Mouse (Mus musculus) limb, embryonic 11.5 days (tissue): ENCODE measurements around the gene 4930524B15Rik. TPM values are rescaled to one million over a fixed set of nuclear protein-coding genes. Genes with fewer than 3 reads are reported as not detected.

ENCODE experiments used
- ATAC-seq: fragments of 200-750 bp; cut with Nextera tagmentation; 2 replicates; pipeline ENCODE4 v1.8.0; 2017; ENCODE audit warnings: low read depth; ENCODE audit not compliant: insufficient number of reproducible peaks, low FRiP score, low TSS enrichment
- DNase-seq: peaks from one replicate; pipeline ENCODE4 v3.0.0-alpha.2; 2015; ENCODE audit warnings: low spot score
- H3K27ac ChIP-seq: fragments of 300-500 bp; sonication (generic); replicated peaks from 2 replicates; pipeline ENCODE4 v1.5.1; 2014; ENCODE audit warnings: low read depth, mild to moderate bottlenecking, low read length
- H3K27me3 ChIP-seq: fragments of 300-500 bp; sonication (generic); 2 replicates; pipeline ENCODE4 v1.6.1; 2014; ENCODE audit warnings: mild to moderate bottlenecking, low read length, mixed read lengths; ENCODE audit not compliant: control insufficient read depth, insufficient read depth
- H3K36me3 ChIP-seq: fragments of 300-500 bp; sonication (generic); 2 replicates; pipeline ENCODE4 v1.6.1; 2014; ENCODE audit warnings: mild to moderate bottlenecking, low read length, moderate library complexity, mixed read lengths; ENCODE audit not compliant: control insufficient read depth, insufficient read depth
- H3K4me1 ChIP-seq: fragments of 300-500 bp; sonication (generic); 2 replicates; pipeline ENCODE4 v1.6.1; 2014; ENCODE audit warnings: low read length, mixed read lengths; ENCODE audit not compliant: control insufficient read depth, insufficient read depth
- H3K4me2 ChIP-seq: fragments of 300-500 bp; sonication (generic); 2 replicates; pipeline ENCODE4 v1.6.1; 2014; ENCODE audit warnings: low read depth, mild to moderate bottlenecking, moderate library complexity; ENCODE audit not compliant: severe bottlenecking
- H3K4me3 ChIP-seq: fragments of 300-500 bp; sonication (generic); 2 replicates; pipeline ENCODE4 v1.5.1; 2014; ENCODE audit warnings: low read depth, low read length
- H3K9ac ChIP-seq: fragments of 300-500 bp; sonication (generic); 2 replicates; pipeline ENCODE4 v1.6.1; 2014; ENCODE audit warnings: mild to moderate bottlenecking, low read length
- H3K9me3 ChIP-seq: fragments of 300-500 bp; sonication (generic); 2 replicates; pipeline ENCODE4 v1.6.1; 2016; ENCODE audit warnings: low read length; ENCODE audit not compliant: control insufficient read depth
- WGBS: fragments of 180-500 bp; shearing (Covaris S2); extraction: QIAGEN DNeasy Blood & Tissue Kit; methylation state at CpG from one replicate; pipeline ENCODE4 v1.1.7; 2014; 5-methylcytosine and 5-hydroxymethylcytosine counted together
- polyA plus RNA-seq: library from polyadenylated mRNA; unstranded; fragments of >200 nt; fragmentation: Nextera tagmentation; extraction: Ambion mirVana; gene quantifications from 2 replicates; pipeline ENCODE4 v1.2.1, GENCODE M21; 2014

Gene 4930524B15Rik
- polyA plus RNA-seq, 1 experiment from 2014 or later, result 0.12 TPM

GRCm38 (mm10) chr11:31945471-31945870 lies 19.9 kb upstream of the 4930524B15Rik start:
- no peak overlapping the region for H3K4me3 ChIP-seq
- H3K4me2 ChIP-seq, result no peak overlapping the region
- 84% methylated on average over 3 of the region's 3 CpGs for WGBS
- no peak for DNase-seq
- H3K27me3 ChIP-seq, result no peaks in the 10 kb centered on the region
- no peak for ATAC-seq
- no peaks in the 10 kb centered on the region for H3K36me3 ChIP-seq
- no peak overlapping the region for H3K27ac ChIP-seq
- H3K4me1 ChIP-seq, result no peaks in the 10 kb centered on the region
- H3K9me3 ChIP-seq, result no peaks in the 10 kb centered on the region
- H3K9ac ChIP-seq, result no peak overlapping the region

GRCm38 (mm10) chr11:31948462-31949330 lies 16.7 kb upstream of the 4930524B15Rik start:
- peak overlapping the region; percentile 16; the same call in 1 of the 2 replicates for H3K4me3 ChIP-seq
- WGBS, result 20% methylated on average over 15 of the region's 15 CpGs
- no peak overlapping the region for H3K9ac ChIP-seq
- peak overlapping the region; percentile 29; the same call in 1 of the 2 replicates for H3K4me2 ChIP-seq
- peak; percentile 28; the same call in 1 of the 2 replicates for ATAC-seq
- no peaks in the 10 kb centered on the region for H3K36me3 ChIP-seq
- no peaks in the 10 kb centered on the region for H3K9me3 ChIP-seq
- DNase-seq, result no peak
- no peak overlapping the region for H3K27ac ChIP-seq
- H3K27me3 ChIP-seq, result no peaks in the 10 kb centered on the region
- H3K4me1 ChIP-seq, result no peaks in the 10 kb centered on the region

GRCm38 (mm10) chr11:31949331-31949785 lies 16.0 kb upstream of the 4930524B15Rik start:
- WGBS, result 2% methylated on average over 17 of the region's 17 CpGs
- H3K4me3 ChIP-seq, result peak overlapping the region; percentile 16; the same call in 1 of the 2 replicates
- H3K36me3 ChIP-seq, result no peaks in the 10 kb centered on the region
- H3K9me3 ChIP-seq, result no peaks in the 10 kb centered on the region
- no peak overlapping the region for H3K9ac ChIP-seq
- H3K4me2 ChIP-seq, result peak overlapping the region; percentile 29; the same call in 1 of the 2 replicates
- peak; percentile 61; the same call in 1 of the 2 replicates for ATAC-seq
- no peak overlapping the region for H3K27ac ChIP-seq
- H3K27me3 ChIP-seq, result no peaks in the 10 kb centered on the region
- DNase-seq, result peak; percentile 82
- no peaks in the 10 kb centered on the region for H3K4me1 ChIP-seq

- no peaks in the 10 kb centered on the region for H3K36me3 ChIP-seq
- H3K9me3 ChIP-seq, result no peaks in the 10 kb centered on the region
- H3K27me3 ChIP-seq, result no peaks in the 10 kb centered on the region
- H3K4me2 ChIP-seq, result no peak overlapping the region
- no peak overlapping the region for H3K4me3 ChIP-seq
- H3K27ac ChIP-seq, result no peak overlapping the region
- DNase-seq (no peak), ATAC-seq (no peak)
- no peaks in the 10 kb centered on the region for H3K4me1 ChIP-seq
- no peak overlapping the region for H3K9ac ChIP-seq
Observed at GRCm38 (mm10) chr11:31960071-31960470, 5.3 kb upstream of the 4930524B15Rik start.

- WGBS, result 93% methylated on average over 1 of the region's 1 CpGs
Observed at GRCm38 (mm10) chr11:31963993-31964392, 1.4 kb upstream of the 4930524B15Rik start.

GRCm38 (mm10) chr11:31974132-31974531 lies 8.7 kb downstream of the 4930524B15Rik start:
- H3K4me3 ChIP-seq, result no peak overlapping the region
- ATAC-seq (no peak), DNase-seq (no peak)
- no peak overlapping the region for H3K27ac ChIP-seq
- no peaks in the 10 kb centered on the region for H3K4me1 ChIP-seq
- 88% methylated on average over 4 of the region's 4 CpGs for WGBS
- H3K4me2 ChIP-seq, result no peak overlapping the region
- H3K9ac ChIP-seq, result no peak overlapping the region
- no peaks in the 10 kb centered on the region for H3K27me3 ChIP-seq
- H3K9me3 ChIP-seq, result no peaks in the 10 kb centered on the region
- no peaks in the 10 kb centered on the region for H3K36me3 ChIP-seq

More at GRCm38 (mm10) chr11:31963993-31964392, 1.4 kb upstream of the 4930524B15Rik start:
- no peak for DNase-seq
- H3K4me3 ChIP-seq, result no peak overlapping the region
- H3K4me2 ChIP-seq, result no peak overlapping the region
- no peak for ATAC-seq
- no peaks in the 10 kb centered on the region for H3K4me1 ChIP-seq
- no peak overlapping the region for H3K27ac ChIP-seq
- no peaks in the 10 kb centered on the region for H3K27me3 ChIP-seq
- H3K36me3 ChIP-seq, result no peaks in the 10 kb centered on the region
- no peaks in the 10 kb centered on the region for H3K9me3 ChIP-seq
- no peak overlapping the region for H3K9ac ChIP-seq

GRCm38 (mm10) chr11:31974826-31975225 lies 9.4 kb downstream of the 4930524B15Rik start:
- H3K9ac ChIP-seq, result no peak overlapping the region
- no peaks in the 10 kb centered on the region for H3K36me3 ChIP-seq
- no peaks in the 10 kb centered on the region for H3K9me3 ChIP-seq
- DNase-seq (no peak), ATAC-seq (no peak)
- H3K27me3 ChIP-seq, result no peaks in the 10 kb centered on the region
- 68% methylated on average over 8 of the region's 8 CpGs for WGBS
- no peak overlapping the region for H3K4me2 ChIP-seq
- H3K27ac ChIP-seq, result no peak overlapping the region
- H3K4me3 ChIP-seq, result no peak overlapping the region
- no peaks in the 10 kb centered on the region for H3K4me1 ChIP-seq

- Histone ChIP-seq H3K36me3 (no peaks in the 10 kb centered on the region), H3K27me3 (no peaks in the 10 kb centered on the region), H3K9ac (no peak overlapping the region), H3K4me3 (no peak overlapping the region), H3K27ac (no peak overlapping the region), H3K4me2 (no peak overlapping the region), H3K4me1 (no peaks in the 10 kb centered on the region), H3K9me3 (no peaks in the 10 kb centered on the region)
- no peak for ATAC-seq
- WGBS, result 85% methylated on average over 5 of the region's 5 CpGs
- no peak for DNase-seq
Observed at GRCm38 (mm10) chr11:31975678-31976077, 10.3 kb downstream of the 4930524B15Rik start.
